Mouse (Mus musculus) lung, embryonic 16.5 days (tissue): ENCODE data around the gene Dync2li1. TPM values are rescaled to one million over a fixed set of nuclear protein-coding genes. Genes with fewer than 3 reads are reported as not detected.

ENCODE experiments used
- ATAC-seq: fragments of 200-750 bp; cut with Nextera tagmentation; 2 replicates; pipeline ENCODE4 v1.8.0; 2017; ENCODE audit warnings: low read depth, mild to moderate bottlenecking, moderate library complexity
- H3K27ac ChIP-seq: fragments of 300-500 bp; sonication (generic); 2 replicates; pipeline ENCODE4 v1.5.1; 2014; ENCODE audit warnings: mild to moderate bottlenecking, control low read depth, low read length
- H3K27me3 ChIP-seq: fragments of 300-500 bp; sonication (generic); 2 replicates; pipeline ENCODE4 v1.6.1; 2014; ENCODE audit warnings: low read depth, low read length, mixed read lengths; ENCODE audit not compliant: control insufficient read depth, insufficient read depth
- H3K36me3 ChIP-seq: fragments of 300-500 bp; sonication (generic); 2 replicates; pipeline ENCODE4 v1.6.1; 2014; ENCODE audit warnings: low read length; ENCODE audit not compliant: control insufficient read depth, insufficient read depth
- H3K4me1 ChIP-seq: fragments of 300-500 bp; sonication (generic); replicated peaks from 2 replicates; pipeline ENCODE4 v1.6.1; 2014; ENCODE audit warnings: low read length, mixed read lengths; ENCODE audit not compliant: control insufficient read depth, insufficient read depth
- H3K4me2 ChIP-seq: fragments of 300-500 bp; sonication (generic); 2 replicates; pipeline ENCODE4 v1.6.1; 2014; ENCODE audit warnings: low read depth, low read length, control low read depth
- H3K4me3 ChIP-seq: fragments of 300-500 bp; sonication (generic); 2 replicates; pipeline ENCODE4 v1.5.1; 2014; ENCODE audit warnings: mild to moderate bottlenecking, low read length, control low read depth
- H3K9ac ChIP-seq: fragments of 300-500 bp; sonication (generic); 2 replicates; pipeline ENCODE4 v1.6.1; 2014; ENCODE audit warnings: low read length, control low read depth
- H3K9me3 ChIP-seq: fragments of 300-500 bp; sonication (generic); 2 replicates; pipeline ENCODE4 v1.6.1; 2016; ENCODE audit warnings: low read length; ENCODE audit not compliant: control insufficient read depth
- WGBS: fragments of 180-500 bp; shearing (Covaris S2); extraction: QIAGEN DNeasy Blood & Tissue Kit; methylation state at CpG from one replicate; pipeline ENCODE4 v1.1.7; 2014; 5-methylcytosine and 5-hydroxymethylcytosine counted together
- polyA plus RNA-seq: library from polyadenylated mRNA; unstranded; fragments of >200 nt; fragmentation: Nextera tagmentation; extraction: Ambion mirVana; gene quantifications from 2 replicates; pipeline ENCODE4 v1.2.1, GENCODE M21; 2015

The Dync2li1 gene
- polyA plus RNA-seq, 1 experiment from 2014 or later: 46.9 TPM

GRCm38 (mm10) chr17:84603709-84604420 lies 22.4 kb upstream of the Dync2li1 start:
- H3K9ac ChIP-seq: no peak overlapping the region
- ATAC-seq: peak; percentile 29
- H3K4me3 ChIP-seq: no peak overlapping the region
- H3K4me1 ChIP-seq: peaks cover 13% of the 10 kb centered on the region
- H3K4me2 ChIP-seq: no peak overlapping the region
- peak overlapping the region; percentile 76 for H3K27ac ChIP-seq
- 82% methylated on average over 10 of the region's 10 CpGs for WGBS
- no peaks in the 10 kb centered on the region for H3K27me3 ChIP-seq
- H3K9me3 ChIP-seq: no peaks in the 10 kb centered on the region
- peaks cover 4% of the 10 kb centered on the region; the same call in 1 of the 2 replicates for H3K36me3 ChIP-seq

- Histone ChIP-seq H3K4me3 (no peak overlapping the region), H3K27me3 (no peaks in the 10 kb centered on the region), H3K27ac (no peak overlapping the region), H3K36me3 (peaks cover 9% of the 10 kb centered on the region; the same call in 1 of the 2 replicates), H3K4me1 (peaks cover 10% of the 10 kb centered on the region), H3K9ac (no peak overlapping the region), H3K9me3 (no peaks in the 10 kb centered on the region), H3K4me2 (no peak overlapping the region)
- WGBS: 52% methylated on average over 13 of the region's 13 CpGs
- ATAC-seq: no peak
These were observed 19.3 kb upstream of the Dync2li1 start for GRCm38 (mm10) chr17:84606976-84607375.

- Histone ChIP-seq H3K27ac (no peak overlapping the region), H3K4me1 (peaks cover 10% of the 10 kb centered on the region), H3K9ac (no peak overlapping the region), H3K9me3 (no peaks in the 10 kb centered on the region), H3K4me3 (no peak overlapping the region), H3K36me3 (peaks cover 9% of the 10 kb centered on the region; the same call in 1 of the 2 replicates), H3K27me3 (no peaks in the 10 kb centered on the region), H3K4me2 (no peak overlapping the region)
- 61% methylated on average over 5 of the region's 5 CpGs for WGBS
- ATAC-seq: no peak
These were observed 18.7 kb upstream of the Dync2li1 start for GRCm38 (mm10) chr17:84607617-84608016.

GRCm38 (mm10) chr17:84608606-84609005 lies 17.7 kb upstream of the Dync2li1 start:
- WGBS: 88% methylated on average over 4 of the region's 4 CpGs

GRCm38 (mm10) chr17:84611500-84611899 lies 14.8 kb upstream of the Dync2li1 start:
- 77% methylated on average over 9 of the region's 9 CpGs for WGBS

More at GRCm38 (mm10) chr17:84608606-84609005, 17.7 kb upstream of the Dync2li1 start:
- ATAC-seq: no peak
- H3K4me3 ChIP-seq: no peak overlapping the region
- no peak overlapping the region for H3K9ac ChIP-seq
- no peak overlapping the region for H3K4me2 ChIP-seq
- H3K36me3 ChIP-seq: peaks cover 16% of the 10 kb centered on the region
- peaks cover 1% of the 10 kb centered on the region for H3K4me1 ChIP-seq
- no peak overlapping the region for H3K27ac ChIP-seq
- no peaks in the 10 kb centered on the region; the same call in 1 of the 2 replicates for H3K9me3 ChIP-seq
- H3K27me3 ChIP-seq: no peaks in the 10 kb centered on the region

GRCm38 (mm10) chr17:84611971-84612370 lies 14.3 kb upstream of the Dync2li1 start:
- WGBS: 39% methylated on average over 7 of the region's 7 CpGs
- no peaks in the 10 kb centered on the region; the same call in 1 of the 2 replicates for H3K9me3 ChIP-seq
- no peak overlapping the region for H3K27ac ChIP-seq
- H3K4me2 ChIP-seq: no peak overlapping the region
- ATAC-seq: peak; percentile 62
- H3K9ac ChIP-seq: no peak overlapping the region
- H3K4me1 ChIP-seq: no peaks in the 10 kb centered on the region
- peaks cover 28% of the 10 kb centered on the region for H3K36me3 ChIP-seq
- no peak overlapping the region for H3K4me3 ChIP-seq
- H3K27me3 ChIP-seq: no peaks in the 10 kb centered on the region

More at GRCm38 (mm10) chr17:84611500-84611899, 14.8 kb upstream of the Dync2li1 start:
- ATAC-seq: no peak
- H3K9me3 ChIP-seq: no peaks in the 10 kb centered on the region; the same call in 1 of the 2 replicates
- H3K27me3 ChIP-seq: no peaks in the 10 kb centered on the region
- H3K4me1 ChIP-seq: no peaks in the 10 kb centered on the region
- H3K9ac ChIP-seq: no peak overlapping the region
- peaks cover 30% of the 10 kb centered on the region for H3K36me3 ChIP-seq
- no peak overlapping the region for H3K27ac ChIP-seq
- H3K4me2 ChIP-seq: no peak overlapping the region
- H3K4me3 ChIP-seq: no peak overlapping the region

GRCm38 (mm10) chr17:84615811-84616210 lies 10.5 kb upstream of the Dync2li1 start:
- H3K4me1 ChIP-seq: peaks cover 7% of the 10 kb centered on the region; the same call in 1 of the 2 replicates
- H3K36me3 ChIP-seq: peaks cover 24% of the 10 kb centered on the region
- ATAC-seq: no peak
- H3K27ac ChIP-seq: no peak overlapping the region
- 90% methylated on average over 11 of the region's 11 CpGs for WGBS
- no peaks in the 10 kb centered on the region for H3K27me3 ChIP-seq
- H3K9me3 ChIP-seq: no peaks in the 10 kb centered on the region; the same call in 1 of the 2 replicates
- no peak overlapping the region for H3K4me2 ChIP-seq
- H3K4me3 ChIP-seq: no peak overlapping the region
- no peak overlapping the region for H3K9ac ChIP-seq

GRCm38 (mm10) chr17:84616526-84617074 lies 9.7 kb upstream of the Dync2li1 start:
- Histone ChIP-seq H3K9me3 (no peaks in the 10 kb centered on the region; the same call in 1 of the 2 replicates), H3K27ac (no peak overlapping the region), H3K36me3 (peaks cover 22% of the 10 kb centered on the region), H3K27me3 (no peaks in the 10 kb centered on the region), H3K4me2 (no peak overlapping the region), H3K4me3 (no peak overlapping the region), H3K9ac (no peak overlapping the region), H3K4me1 (peaks cover 7% of the 10 kb centered on the region; the same call in 1 of the 2 replicates)
- ATAC-seq: no peak
- 74% methylated on average over 6 of the region's 6 CpGs for WGBS

GRCm38 (mm10) chr17:84617953-84618352 lies 8.3 kb upstream of the Dync2li1 start:
- Histone ChIP-seq H3K27me3 (no peaks in the 10 kb centered on the region), H3K9ac (no peak overlapping the region), H3K4me3 (no peak overlapping the region), H3K4me1 (peaks cover 7% of the 10 kb centered on the region; the same call in 1 of the 2 replicates), H3K4me2 (no peak overlapping the region), H3K27ac (no peak overlapping the region), H3K9me3 (no peaks in the 10 kb centered on the region; the same call in 1 of the 2 replicates), H3K36me3 (peaks cover 21% of the 10 kb centered on the region)
- ATAC-seq: no peak
- WGBS: 86% methylated on average over 6 of the region's 6 CpGs
